Mouse (Mus musculus): ENCODE measurements at regions not wholly inside any gene's neighbourhood (a gene's known extent, or its start where the extent isn't known, plus 50 kb on each side); places are given as distances from the start of the nearest gene placed in this dataset.
"Not testable (repeated sequence)": the region's sequence is repeated elsewhere in the genome, so short reads cannot be mapped to it uniquely, and the experiment has no call there.

- Histone ChIP-seq H3K36me3 (ENCODE audit: control insufficient read depth, insufficient read depth) (no peaks in the 10 kb centered on the region), H3K4me1 (ENCODE audit: control insufficient read depth, insufficient read depth, low read length) (no peaks in the 10 kb centered on the region), H3K27me3 (ENCODE audit: control insufficient read depth, insufficient read depth, low read length) (no peaks in the 10 kb centered on the region), H3K4me2 (ENCODE audit: low read depth, low read length) (no peak overlapping the region), H3K9ac (ENCODE audit: low read length) (no peak overlapping the region), H3K4me3 (ENCODE audit: low read length) (no peak overlapping the region), H3K9me3 (replicated peaks; ENCODE audit: control insufficient read depth, low read length) (no peaks in the 10 kb centered on the region), H3K27ac (ENCODE audit: low read length) (no peak overlapping the region)
- no peak for ATAC-seq (replicated peaks; ENCODE audit: extremely low read depth, insufficient read depth, low FRiP score)
- WGBS = 34% methylated on average over 4 of the region's 4 CpGs
Observed at GRCm38 (mm10) chr3:98968811-98969210, 75.8 kb upstream of the Hao2 start.

GRCm38 (mm10) chr3:98975777-98976176, 82.7 kb upstream of the Hao2 start:
- ATAC-seq (replicated peaks; ENCODE audit: extremely low read depth, insufficient read depth, low FRiP score) = no peak

DNA sequence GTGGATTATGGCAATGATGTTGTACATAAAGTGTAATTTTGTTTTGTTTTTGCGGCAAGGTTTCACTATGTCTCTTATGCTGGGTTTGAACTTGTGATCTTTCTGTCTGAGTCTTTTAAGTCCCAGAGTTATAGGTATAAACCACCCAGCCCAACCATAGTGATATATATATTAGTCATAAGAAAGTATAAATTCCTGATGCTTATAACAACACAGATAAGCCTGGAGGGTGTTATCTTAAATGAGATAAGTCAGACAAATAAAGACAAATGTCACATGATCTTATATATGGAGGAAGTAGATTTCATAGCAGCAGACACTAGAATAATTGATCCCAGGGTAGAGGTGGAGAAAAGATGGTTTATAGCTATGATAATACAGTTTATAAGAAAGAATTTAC, 89.7 kb upstream of the Hao2 start:
- 86% methylated on average over 1 of the region's 1 CpGs for WGBS
- no peak overlapping the region for H3K4me3 ChIP-seq (ENCODE audit: low read length)
- no peaks in the 10 kb centered on the region for H3K27me3 ChIP-seq (ENCODE audit: control insufficient read depth, insufficient read depth, low read length)
- H3K4me1 ChIP-seq (ENCODE audit: control insufficient read depth, insufficient read depth, low read length) = no peaks in the 10 kb centered on the region
- H3K9ac ChIP-seq (ENCODE audit: low read length) = no peak overlapping the region
- H3K27ac ChIP-seq (ENCODE audit: low read length) = no peak overlapping the region
- no peak overlapping the region for H3K4me2 ChIP-seq (ENCODE audit: low read depth, low read length)
- no peaks in the 10 kb centered on the region for H3K9me3 ChIP-seq (replicated peaks; ENCODE audit: control insufficient read depth, low read length)
- no peak for ATAC-seq (replicated peaks; ENCODE audit: extremely low read depth, insufficient read depth, low FRiP score)
- H3K36me3 ChIP-seq (ENCODE audit: control insufficient read depth, insufficient read depth) = no peaks in the 10 kb centered on the region

More at GRCm38 (mm10) chr3:98975777-98976176, 82.7 kb upstream of the Hao2 start:
- no peak overlapping the region for H3K27ac ChIP-seq (ENCODE audit: low read length)
- no peaks in the 10 kb centered on the region for H3K9me3 ChIP-seq (replicated peaks; ENCODE audit: control insufficient read depth, low read length)
- no peak overlapping the region for H3K9ac ChIP-seq (ENCODE audit: low read length)
- no peaks in the 10 kb centered on the region for H3K4me1 ChIP-seq (ENCODE audit: control insufficient read depth, insufficient read depth, low read length)
- H3K4me2 ChIP-seq (ENCODE audit: low read depth, low read length) = peak overlapping the region; percentile 31; the same call in 1 of the 2 replicates
- H3K4me3 ChIP-seq (ENCODE audit: low read length) = no peak overlapping the region
- 1% methylated on average over 3 of the region's 3 CpGs for WGBS
- no peaks in the 10 kb centered on the region for H3K27me3 ChIP-seq (ENCODE audit: control insufficient read depth, insufficient read depth, low read length)
- H3K36me3 ChIP-seq (ENCODE audit: control insufficient read depth, insufficient read depth) = no peaks in the 10 kb centered on the region

DNA sequence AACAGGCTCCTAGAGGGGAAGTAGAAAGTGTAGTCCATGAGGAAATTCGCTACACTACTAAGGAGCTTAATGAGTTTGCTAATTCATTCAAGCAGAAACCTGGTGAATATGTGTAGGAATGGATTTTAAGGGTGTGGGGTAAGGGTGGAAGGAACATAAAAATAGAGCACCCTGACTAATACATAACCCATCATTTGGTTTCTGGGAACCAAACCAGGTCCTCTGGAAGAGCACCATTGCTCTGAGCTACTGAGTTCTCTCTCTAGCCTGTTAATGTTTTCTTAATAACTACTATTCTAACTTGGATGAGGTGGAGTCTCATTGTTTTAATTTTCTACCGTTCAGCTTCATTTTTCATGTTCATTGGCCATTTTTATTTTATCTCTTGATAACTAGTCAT, 94.2 kb upstream of the Hao2 start:
- not testable (repeated sequence) for H3K36me3 ChIP-seq (ENCODE audit: control insufficient read depth, insufficient read depth); H3K27me3 ChIP-seq (ENCODE audit: control insufficient read depth, insufficient read depth, low read length); H3K4me1 ChIP-seq (ENCODE audit: control insufficient read depth, insufficient read depth, low read length); H3K4me2 ChIP-seq (ENCODE audit: low read depth, low read length); H3K4me3 ChIP-seq (ENCODE audit: low read length); H3K9me3 ChIP-seq (replicated peaks; ENCODE audit: control insufficient read depth, low read length); H3K27ac ChIP-seq (ENCODE audit: low read length); H3K9ac ChIP-seq (ENCODE audit: low read length); ATAC-seq (replicated peaks; ENCODE audit: extremely low read depth, insufficient read depth, low FRiP score)
- 62% methylated on average over 2 of the region's 2 CpGs for WGBS

DNA sequence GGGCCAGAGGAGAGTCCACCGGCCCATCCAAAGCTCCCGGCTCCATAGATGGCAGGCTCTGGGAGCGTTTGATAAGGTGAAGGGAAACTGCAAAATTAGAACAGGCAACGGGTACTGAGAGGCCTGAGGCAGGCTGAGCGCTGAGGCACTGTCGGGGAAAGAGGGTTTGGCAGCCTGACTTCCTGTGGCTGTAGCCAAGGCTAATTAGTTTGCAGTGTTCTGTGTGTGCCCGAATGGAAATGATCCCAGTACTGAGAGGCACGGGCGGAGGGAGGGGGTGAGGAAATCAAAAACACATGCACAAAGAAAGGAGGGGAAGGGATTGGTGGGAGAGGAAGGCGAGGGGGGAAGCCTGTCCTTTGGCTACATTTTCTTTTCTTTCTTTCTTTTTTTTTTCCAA, 97.8 kb upstream of the Hao2 start:
- H3K27me3 ChIP-seq (ENCODE audit: control insufficient read depth, insufficient read depth, low read length) = no peaks in the 10 kb centered on the region
- H3K36me3 ChIP-seq (ENCODE audit: control insufficient read depth, insufficient read depth) = no peaks in the 10 kb centered on the region
- no peak overlapping the region for H3K4me2 ChIP-seq (ENCODE audit: low read depth, low read length)
- no peaks in the 10 kb centered on the region for H3K4me1 ChIP-seq (ENCODE audit: control insufficient read depth, insufficient read depth, low read length)
- no peak overlapping the region for H3K4me3 ChIP-seq (ENCODE audit: low read length)
- no peak overlapping the region for H3K27ac ChIP-seq (ENCODE audit: low read length)
- H3K9me3 ChIP-seq (replicated peaks; ENCODE audit: control insufficient read depth, low read length) = no peaks in the 10 kb centered on the region
- ATAC-seq (replicated peaks; ENCODE audit: extremely low read depth, insufficient read depth, low FRiP score) = peak; percentile 45
- 20% methylated on average over 10 of the region's 10 CpGs for WGBS
- no peak overlapping the region for H3K9ac ChIP-seq (ENCODE audit: low read length)

DNA sequence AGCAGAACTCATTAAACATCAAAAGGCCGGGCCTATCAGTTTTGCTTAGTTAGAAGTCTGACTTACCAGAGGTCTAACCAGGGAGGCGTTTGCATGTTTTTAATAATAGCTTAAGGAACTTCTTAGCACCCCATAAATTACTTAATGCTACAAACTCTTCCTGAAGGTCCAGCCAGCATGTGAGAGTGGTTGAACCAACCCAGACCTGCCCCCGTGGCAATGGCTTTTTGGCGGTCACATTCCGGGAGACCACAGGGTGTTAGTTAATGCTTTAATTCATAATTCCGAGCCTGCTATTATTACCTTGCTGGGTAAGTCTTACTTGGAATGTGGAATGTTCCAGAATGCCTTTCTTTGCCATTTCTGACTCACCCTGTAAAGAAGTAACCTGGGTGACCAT, 98.2 kb upstream of the Hao2 start:
- Histone ChIP-seq H3K9me3 (replicated peaks; ENCODE audit: control insufficient read depth, low read length) (no peaks in the 10 kb centered on the region), H3K27me3 (ENCODE audit: control insufficient read depth, insufficient read depth, low read length) (no peaks in the 10 kb centered on the region), H3K36me3 (ENCODE audit: control insufficient read depth, insufficient read depth) (no peaks in the 10 kb centered on the region), H3K9ac (ENCODE audit: low read length) (no peak overlapping the region), H3K4me3 (ENCODE audit: low read length) (no peak overlapping the region), H3K27ac (ENCODE audit: low read length) (no peak overlapping the region), H3K4me1 (ENCODE audit: control insufficient read depth, insufficient read depth, low read length) (no peaks in the 10 kb centered on the region), H3K4me2 (ENCODE audit: low read depth, low read length) (no peak overlapping the region)
- ATAC-seq (replicated peaks; ENCODE audit: extremely low read depth, insufficient read depth, low FRiP score) = no peak
- 74% methylated on average over 6 of the region's 6 CpGs for WGBS

DNA sequence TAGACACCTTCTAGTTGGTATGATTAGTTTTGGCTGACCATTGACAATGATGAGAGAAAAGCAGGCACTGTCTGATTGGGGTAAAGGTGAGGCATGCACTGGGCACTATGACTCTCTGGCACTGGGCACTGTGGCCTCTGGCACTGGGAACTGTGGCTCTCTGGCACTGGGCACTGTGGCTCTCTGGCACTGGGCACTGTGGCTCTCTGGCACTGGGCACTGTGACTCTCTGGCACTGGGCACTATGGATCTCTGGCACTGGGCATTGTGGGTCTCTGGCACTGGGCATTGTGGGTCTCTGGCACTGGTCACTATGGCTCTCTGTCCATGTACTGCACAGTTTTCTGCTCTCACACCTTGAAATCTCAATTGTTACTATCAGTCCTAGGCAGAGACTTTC, 101.0 kb upstream of the Hao2 start:
- H3K27me3 ChIP-seq (ENCODE audit: control insufficient read depth, insufficient read depth, low read length) = no peaks in the 10 kb centered on the region
- no peaks in the 10 kb centered on the region for H3K36me3 ChIP-seq (ENCODE audit: control insufficient read depth, insufficient read depth)
- H3K4me3 ChIP-seq (ENCODE audit: low read length) = no peak overlapping the region
- H3K9me3 ChIP-seq (replicated peaks; ENCODE audit: control insufficient read depth, low read length) = 0 out of 2 replicates have a peak, but pooled peaks cover 2% of the 10 kb centered on the region
- H3K9ac ChIP-seq (ENCODE audit: low read length) = no peak overlapping the region
- no peak overlapping the region for H3K4me2 ChIP-seq (ENCODE audit: low read depth, low read length)
- no peak overlapping the region for H3K27ac ChIP-seq (ENCODE audit: low read length)
- H3K4me1 ChIP-seq (ENCODE audit: control insufficient read depth, insufficient read depth, low read length) = no peaks in the 10 kb centered on the region
- ATAC-seq (replicated peaks; ENCODE audit: extremely low read depth, insufficient read depth, low FRiP score) = no peak

- Histone ChIP-seq H3K9me3 (replicated peaks; ENCODE audit: control insufficient read depth, low read length) (no peaks in the 10 kb centered on the region), H3K4me1 (ENCODE audit: control insufficient read depth, insufficient read depth, low read length) (no peaks in the 10 kb centered on the region), H3K27me3 (ENCODE audit: control insufficient read depth, insufficient read depth, low read length) (no peaks in the 10 kb centered on the region), H3K9ac (ENCODE audit: low read length) (no peak overlapping the region), H3K4me3 (ENCODE audit: low read length) (no peak overlapping the region), H3K27ac (ENCODE audit: low read length) (no peak overlapping the region), H3K36me3 (ENCODE audit: control insufficient read depth, insufficient read depth) (no peaks in the 10 kb centered on the region), H3K4me2 (ENCODE audit: low read depth, low read length) (no peak overlapping the region)
- 24% methylated on average over 1 of the region's 1 CpGs for WGBS
- no peak for ATAC-seq (replicated peaks; ENCODE audit: extremely low read depth, insufficient read depth, low FRiP score)
Observed at GRCm38 (mm10) chr3:99030636-99031035, 110.2 kb upstream of the Wars2 start.

DNA sequence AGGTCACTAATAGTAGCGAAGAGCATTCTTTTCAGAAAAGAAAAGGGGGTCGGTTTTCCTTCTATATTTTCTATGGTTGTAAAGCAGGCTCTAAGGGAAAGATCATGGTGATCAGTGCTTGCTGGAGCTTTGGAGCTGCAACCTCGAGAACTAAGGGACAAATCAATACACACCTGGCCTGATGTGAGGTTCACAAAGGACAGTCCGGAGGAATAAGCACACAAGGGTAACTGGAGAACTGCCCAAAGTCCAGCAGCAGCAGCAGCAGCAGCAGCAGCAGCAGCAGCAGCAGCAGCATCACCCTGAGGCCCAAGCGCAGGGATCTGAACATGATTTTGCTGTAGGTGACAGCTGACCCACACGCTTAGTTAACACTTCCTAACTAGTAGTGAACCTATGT, 94.7 kb upstream of the Wars2 start:
- Histone ChIP-seq H3K4me3 (ENCODE audit: low read length) (no peak overlapping the region), H3K36me3 (ENCODE audit: control insufficient read depth, insufficient read depth) (no peaks in the 10 kb centered on the region), H3K27ac (ENCODE audit: low read length) (no peak overlapping the region), H3K9me3 (replicated peaks; ENCODE audit: control insufficient read depth, low read length) (no peaks in the 10 kb centered on the region), H3K4me1 (ENCODE audit: control insufficient read depth, insufficient read depth, low read length) (no peaks in the 10 kb centered on the region), H3K9ac (ENCODE audit: low read length) (no peak overlapping the region), H3K27me3 (ENCODE audit: control insufficient read depth, insufficient read depth, low read length) (no peaks in the 10 kb centered on the region), H3K4me2 (ENCODE audit: low read depth, low read length) (no peak overlapping the region)
- WGBS = 68% methylated on average over 6 of the region's 6 CpGs
- ATAC-seq (replicated peaks; ENCODE audit: extremely low read depth, insufficient read depth, low FRiP score) = no peak

DNA sequence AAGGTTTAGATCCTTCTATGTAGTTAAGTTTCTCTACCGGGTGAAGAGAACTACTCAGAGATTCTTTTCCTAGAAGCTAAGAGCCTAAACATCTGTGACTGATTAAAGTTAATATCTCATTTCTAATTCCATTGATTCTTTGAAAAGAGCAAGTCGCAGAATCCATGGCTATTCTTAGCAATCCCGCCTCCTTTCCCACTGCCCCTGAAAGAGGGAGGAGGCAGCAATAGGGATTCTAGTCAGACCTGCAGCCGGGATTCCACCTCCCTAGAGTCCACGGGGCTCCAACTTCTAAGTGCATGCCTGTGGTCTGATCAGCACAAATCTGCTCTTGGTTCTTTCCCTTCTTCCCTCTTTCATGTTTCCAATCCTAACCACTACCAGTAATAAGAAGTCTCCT, 93.7 kb upstream of the Wars2 start:
- 66% methylated on average over 5 of the region's 5 CpGs for WGBS
- H3K9me3 ChIP-seq (replicated peaks; ENCODE audit: control insufficient read depth, low read length) = no peaks in the 10 kb centered on the region
- H3K36me3 ChIP-seq (ENCODE audit: control insufficient read depth, insufficient read depth) = no peaks in the 10 kb centered on the region

More for the DNA sequence above, 93.7 kb upstream of the Wars2 start:
- Histone ChIP-seq H3K4me3 (ENCODE audit: low read length) (no peak overlapping the region), H3K27ac (ENCODE audit: low read length) (no peak overlapping the region), H3K4me1 (ENCODE audit: control insufficient read depth, insufficient read depth, low read length) (no peaks in the 10 kb centered on the region), H3K4me2 (ENCODE audit: low read depth, low read length) (no peak overlapping the region), H3K9ac (ENCODE audit: low read length) (no peak overlapping the region), H3K27me3 (ENCODE audit: control insufficient read depth, insufficient read depth, low read length) (no peaks in the 10 kb centered on the region)
- ATAC-seq (replicated peaks; ENCODE audit: extremely low read depth, insufficient read depth, low FRiP score) = no peak
